Mouse (Mus musculus): Measurements from ENCODE around the gene Dnase1l2. TPM values are rescaled to one million over a fixed set of nuclear protein-coding genes. Genes with fewer than 3 reads are reported as not detected.
A peak's percentile ranks its signal among the peaks of the same experiment; 100 is the strongest.

Dnase1l2 gene
- polyA plus RNA-seq, 1 experiment from 2014 or later = 8.7 TPM

DNA sequence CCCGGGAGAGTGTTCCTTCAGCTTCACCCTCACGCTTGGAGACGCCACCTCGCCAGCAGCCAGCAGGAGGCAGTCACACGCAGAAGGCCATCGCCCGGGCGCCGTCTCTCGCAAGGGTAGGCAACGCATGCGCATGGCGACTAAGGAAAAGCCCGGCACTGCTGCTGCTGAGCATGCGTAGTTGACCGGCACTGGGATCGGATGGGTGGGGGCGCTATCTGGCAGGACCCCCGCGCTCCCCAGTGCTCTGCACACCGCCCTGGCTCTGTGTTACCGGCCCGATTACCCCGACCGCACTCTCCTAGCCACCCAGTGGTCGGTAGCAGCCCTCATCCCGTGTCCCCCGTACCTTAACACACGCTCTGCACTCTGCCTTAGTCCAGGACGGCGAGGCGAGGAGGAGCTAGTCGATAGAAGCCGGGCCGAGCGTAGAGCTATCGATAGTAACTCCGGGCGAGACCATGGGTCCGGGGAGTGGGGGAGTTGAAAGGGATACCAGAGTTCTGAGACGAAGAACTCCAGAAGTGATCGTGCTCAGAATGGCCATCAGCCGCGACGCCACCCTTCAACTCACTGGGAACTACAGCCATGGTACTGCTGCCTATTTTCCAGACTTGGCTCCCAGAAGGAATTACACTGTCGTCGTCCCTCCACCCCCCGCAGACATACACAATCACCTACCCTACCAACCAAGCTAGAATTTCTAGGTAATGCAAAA, 35.9 kb upstream of the Dnase1l2 start, which contains the start of gene Mlst8:
Gene Mlst8, minus strand, starts transcription at position 416 of the 718 bp plus-strand sequence.
- H3K9me3 ChIP-seq (replicated peaks) = no peaks in the 10 kb centered on the region
- peak; percentile 92 for ATAC-seq (ENCODE audit: low FRiP score)
- WGBS = under 1% methylated on average over 48 of the region's 48 CpGs

DNA sequence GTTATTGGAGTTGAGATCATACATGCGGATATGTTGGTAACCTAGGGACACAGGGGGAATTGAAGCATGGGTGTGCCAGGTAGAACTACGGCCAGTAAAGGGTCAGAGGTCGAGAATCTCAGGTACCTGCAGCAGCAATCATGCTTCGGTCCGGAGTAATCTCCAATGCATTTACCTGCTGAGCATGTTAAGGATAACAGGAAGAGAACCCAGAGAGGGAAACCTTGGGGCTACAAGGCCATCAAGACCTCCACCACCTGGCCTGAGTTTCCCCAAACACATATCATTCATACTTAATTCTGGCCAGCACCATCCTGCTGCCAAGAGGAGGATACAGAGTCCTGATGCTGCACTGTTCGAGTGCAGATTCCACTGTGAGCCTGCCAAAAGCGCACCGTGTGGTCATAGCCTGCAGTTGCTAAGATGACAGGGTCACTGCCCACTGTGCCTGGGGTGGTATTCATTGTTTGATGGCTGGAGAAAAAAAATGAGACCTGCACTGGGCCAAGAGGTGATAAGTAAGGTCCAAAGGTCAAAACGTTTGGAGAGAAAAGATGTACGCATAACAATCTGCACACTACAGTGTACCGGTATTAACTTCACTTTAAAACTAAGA, 35.2 kb upstream of the Dnase1l2 start:
- 56% methylated on average over 11 of the region's 11 CpGs for WGBS
- H3K27ac ChIP-seq (replicated peaks) = peak overlapping the region; percentile 98

More for the DNA sequence above, 35.9 kb upstream of the Dnase1l2 start, which contains the start of gene Mlst8:
- Histone ChIP-seq H3K27ac (replicated peaks) (peak within 1 kb of the TSS; percentile 98), H3K4me1 (peaks cover 38% of the 10 kb centered on the region), H3K4me3 (replicated peaks) (peak within 1 kb of the TSS; percentile 77), H3K36me3 (peaks cover 30% of the 10 kb centered on the region), H3K27me3 (replicated peaks) (no peaks in the 10 kb centered on the region), H3K4me2 (peak within 1 kb of the TSS; percentile 62), H3K9ac (replicated peaks) (peak within 1 kb of the TSS; percentile 87)

DNA sequence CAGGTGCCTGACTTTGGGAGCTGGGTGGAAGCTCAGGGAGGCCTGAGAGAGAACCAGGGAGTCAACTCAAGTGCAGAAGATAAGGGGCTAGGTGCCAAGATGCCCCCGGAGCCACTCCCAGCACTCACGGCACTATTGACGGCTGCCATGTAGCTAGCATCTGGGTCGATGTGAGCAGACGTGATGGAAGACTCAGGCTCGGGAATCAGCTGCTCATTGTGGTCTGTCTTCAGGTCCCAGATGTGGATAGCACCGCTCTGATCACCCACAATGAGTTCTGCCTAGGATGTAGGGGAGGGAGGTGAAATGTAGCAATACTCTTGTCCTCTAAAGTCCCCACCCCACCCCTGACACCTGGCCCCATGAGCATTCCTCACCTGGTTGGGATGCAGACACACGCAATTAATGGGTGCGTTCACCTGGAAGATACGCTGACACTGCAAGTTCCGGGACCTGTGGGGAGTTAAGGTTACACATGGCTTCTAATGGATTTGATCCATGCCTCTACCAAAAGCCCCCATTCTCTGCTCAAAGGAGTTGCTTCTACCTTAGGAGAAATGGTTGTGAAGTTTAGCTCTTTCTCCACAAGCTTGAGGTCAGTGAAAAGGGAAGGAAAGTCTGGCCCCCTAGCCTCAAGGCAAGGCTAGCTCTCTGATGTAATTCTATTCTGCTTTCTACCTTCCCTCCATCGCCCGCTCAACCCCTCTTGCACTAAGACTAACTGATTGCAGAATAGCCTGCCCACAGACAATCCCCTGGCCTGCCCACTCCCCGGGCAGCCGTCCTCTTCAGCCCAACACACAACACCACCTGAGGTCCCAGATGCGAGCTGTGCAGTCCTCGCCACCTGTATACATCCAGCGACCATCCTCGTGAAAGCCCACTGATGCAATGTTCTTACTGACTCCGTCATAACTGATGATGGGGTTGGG, 34.4 kb upstream of the Dnase1l2 start:
- Histone ChIP-seq H3K4me3 (replicated peaks) (peak overlapping the region; percentile 77; the same call in 1 of the 2 replicates), H3K4me2 (peak overlapping the region; percentile 62), H3K27ac (replicated peaks) (no peak overlapping the region), H3K9me3 (replicated peaks) (no peaks in the 10 kb centered on the region), H3K27me3 (replicated peaks) (no peaks in the 10 kb centered on the region), H3K36me3 (peaks cover 37% of the 10 kb centered on the region), H3K4me1 (peaks cover 53% of the 10 kb centered on the region), H3K9ac (replicated peaks) (peak overlapping the region; percentile 87)
- no peak for ATAC-seq (ENCODE audit: low FRiP score)
- 93% methylated on average over 20 of the region's 20 CpGs for WGBS

More for the DNA sequence above, 35.2 kb upstream of the Dnase1l2 start:
- ATAC-seq (ENCODE audit: low FRiP score) = 0 out of 2 replicates have a peak, but pooled peaks have one; percentile 15
- Histone ChIP-seq H3K4me2 (peak overlapping the region; percentile 62), H3K9ac (replicated peaks) (peak overlapping the region; percentile 87), H3K4me1 (peaks cover 45% of the 10 kb centered on the region), H3K27me3 (replicated peaks) (no peaks in the 10 kb centered on the region), H3K9me3 (replicated peaks) (no peaks in the 10 kb centered on the region), H3K4me3 (replicated peaks) (peak overlapping the region; percentile 77), H3K36me3 (peaks cover 35% of the 10 kb centered on the region)

DNA sequence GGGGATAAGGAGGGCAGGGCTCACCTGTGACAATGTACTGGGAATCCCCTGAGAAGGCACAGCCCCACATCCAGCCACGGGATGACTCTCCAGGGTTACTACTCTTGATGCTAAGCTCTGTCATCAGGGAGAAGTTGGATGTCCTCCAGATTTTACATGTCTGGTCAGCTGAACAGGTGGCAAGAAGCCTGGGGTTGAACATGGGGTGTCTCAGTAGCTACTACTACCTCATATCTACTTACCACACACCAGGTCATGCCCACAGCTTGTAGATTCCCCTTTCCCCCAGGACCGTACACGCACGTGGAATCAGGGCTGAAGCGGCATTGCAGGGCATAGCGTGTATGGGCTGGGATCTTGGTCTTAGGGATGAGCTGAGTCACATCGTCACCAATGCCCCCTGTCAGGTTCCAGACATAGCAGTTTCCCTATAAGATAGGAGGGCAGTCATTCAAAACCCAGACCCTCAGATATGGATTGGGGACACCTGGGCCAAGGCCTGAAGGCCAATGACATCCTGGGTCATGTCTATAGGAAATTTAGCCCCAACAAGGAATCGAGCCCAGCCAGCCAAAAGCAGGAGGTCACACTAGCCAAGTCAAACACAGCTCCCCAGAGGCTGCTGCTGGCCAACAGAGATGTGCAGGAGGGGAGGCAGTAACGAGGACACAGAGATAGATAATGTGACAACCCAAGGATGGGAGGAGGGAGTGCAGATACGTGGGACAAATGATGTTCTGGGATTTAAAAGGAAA, 33.3 kb upstream of the Dnase1l2 start:
- Histone ChIP-seq H3K27ac (replicated peaks) (no peak overlapping the region), H3K9me3 (replicated peaks) (no peaks in the 10 kb centered on the region), H3K4me3 (replicated peaks) (no peak overlapping the region), H3K4me1 (peaks cover 64% of the 10 kb centered on the region), H3K4me2 (no peak overlapping the region), H3K27me3 (replicated peaks) (no peaks in the 10 kb centered on the region), H3K36me3 (peaks cover 37% of the 10 kb centered on the region), H3K9ac (replicated peaks) (no peak overlapping the region)
- ATAC-seq (ENCODE audit: low FRiP score) = no peak
- 95% methylated on average over 10 of the region's 10 CpGs for WGBS

DNA sequence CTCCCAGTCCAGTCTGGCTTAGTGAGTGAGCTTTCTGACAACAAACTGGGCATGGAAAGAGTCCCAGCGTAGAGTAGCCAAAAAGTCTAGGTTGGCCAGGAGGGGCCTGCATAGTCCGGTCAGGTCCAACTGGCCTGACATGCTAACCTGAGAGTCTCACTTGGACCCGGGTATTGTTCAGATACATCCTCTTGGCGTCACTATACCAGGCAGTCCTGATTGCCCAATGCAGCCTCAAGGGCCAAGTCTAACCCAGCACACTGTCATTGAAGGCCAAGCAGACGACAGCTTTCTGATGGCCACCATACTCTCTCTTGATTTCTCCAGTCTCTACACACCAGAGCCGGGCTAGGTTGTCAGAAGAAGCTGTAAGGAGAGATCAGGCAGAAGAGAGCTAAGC, 32.7 kb upstream of the Dnase1l2 start:
- Histone ChIP-seq H3K36me3 (peaks cover 37% of the 10 kb centered on the region), H3K4me2 (no peak overlapping the region), H3K4me3 (replicated peaks) (no peak overlapping the region), H3K27me3 (replicated peaks) (no peaks in the 10 kb centered on the region), H3K27ac (replicated peaks) (no peak overlapping the region), H3K4me1 (peaks cover 70% of the 10 kb centered on the region), H3K9ac (replicated peaks) (no peak overlapping the region), H3K9me3 (replicated peaks) (no peaks in the 10 kb centered on the region)
- WGBS = 95% methylated on average over 6 of the region's 6 CpGs
- ATAC-seq (ENCODE audit: low FRiP score) = no peak

DNA sequence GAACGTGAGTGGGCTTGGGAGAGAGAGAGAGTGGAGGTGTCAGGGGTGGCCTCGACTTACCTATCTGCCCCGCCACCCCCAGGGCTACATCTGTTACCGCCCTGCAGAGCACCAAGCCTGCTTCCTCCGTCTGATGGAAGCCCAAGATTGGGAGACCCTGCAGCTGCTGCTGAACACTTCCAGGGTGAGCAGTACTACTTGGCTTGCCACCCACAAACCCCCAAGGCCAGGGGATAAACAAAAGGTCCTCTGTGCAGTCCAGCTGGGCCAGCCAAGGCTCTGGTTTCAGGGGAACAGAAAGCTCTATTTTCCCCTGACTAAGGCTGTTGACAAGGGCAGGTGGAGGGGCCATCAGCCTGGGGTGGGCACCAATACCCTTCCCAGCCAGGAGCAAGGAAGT, 31.7 kb upstream of the Dnase1l2 start:
- Histone ChIP-seq H3K9me3 (replicated peaks) (no peaks in the 10 kb centered on the region), H3K4me2 (no peak overlapping the region), H3K27me3 (replicated peaks) (no peaks in the 10 kb centered on the region), H3K27ac (replicated peaks) (peak overlapping the region; percentile 6; the same call in 1 of the 2 replicates), H3K4me1 (peaks cover 62% of the 10 kb centered on the region), H3K36me3 (peaks cover 37% of the 10 kb centered on the region), H3K9ac (replicated peaks) (no peak overlapping the region), H3K4me3 (replicated peaks) (no peak overlapping the region)
- 79% methylated on average over 5 of the region's 5 CpGs for WGBS
- ATAC-seq (ENCODE audit: low FRiP score) = no peak

DNA sequence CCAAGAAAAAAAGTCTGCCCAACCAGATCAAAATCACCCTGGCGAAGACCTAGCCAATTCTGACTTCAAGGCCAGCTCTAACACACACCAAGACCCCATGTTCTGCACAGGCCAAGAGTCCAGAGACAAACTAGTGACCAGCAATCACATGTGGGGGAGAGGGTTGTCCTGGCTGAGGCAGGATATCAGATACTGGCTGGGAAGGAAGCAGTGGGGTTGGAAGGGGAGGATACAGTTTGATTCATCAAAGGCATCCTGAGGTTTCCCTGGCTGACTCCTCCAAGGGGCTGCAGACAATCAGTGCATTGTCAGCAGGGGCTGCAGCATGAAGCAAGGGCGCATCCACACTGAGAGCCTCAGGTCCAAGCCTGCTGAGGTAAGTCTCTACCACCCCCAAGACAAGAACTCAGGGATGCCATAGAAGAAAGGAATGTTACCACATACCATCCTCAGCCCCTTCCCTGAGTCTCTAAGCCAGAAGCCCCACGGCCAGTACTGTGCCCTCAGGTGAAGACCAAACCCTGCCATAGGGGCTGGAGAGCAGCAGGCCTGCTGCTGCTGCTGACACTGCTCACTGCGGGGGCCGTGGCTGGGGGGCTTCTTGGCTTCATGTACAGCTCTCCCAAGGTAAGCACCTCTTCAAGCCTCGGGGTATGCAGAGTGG, 30.8 kb upstream of the Dnase1l2 start, which contains the start of gene Bricd5:
Gene Bricd5, plus strand, starts transcription at position 273 of the 664 bp plus-strand sequence.
- Histone ChIP-seq H3K4me2 (peak within 1 kb of the TSS; percentile 99), H3K27me3 (replicated peaks) (no peaks in the 10 kb centered on the region), H3K9me3 (replicated peaks) (no peaks in the 10 kb centered on the region), H3K27ac (replicated peaks) (peak within 1 kb of the TSS; percentile 6; the same call in 1 of the 2 replicates), H3K4me1 (peaks cover 62% of the 10 kb centered on the region), H3K9ac (replicated peaks) (no peak within 1 kb of the TSS), H3K4me3 (replicated peaks) (peak within 1 kb of the TSS; percentile 0; the same call in 1 of the 2 replicates), H3K36me3 (peaks cover 37% of the 10 kb centered on the region)
- WGBS = 77% methylated on average over 6 of the region's 6 CpGs
- no peak for ATAC-seq (ENCODE audit: low FRiP score)

DNA sequence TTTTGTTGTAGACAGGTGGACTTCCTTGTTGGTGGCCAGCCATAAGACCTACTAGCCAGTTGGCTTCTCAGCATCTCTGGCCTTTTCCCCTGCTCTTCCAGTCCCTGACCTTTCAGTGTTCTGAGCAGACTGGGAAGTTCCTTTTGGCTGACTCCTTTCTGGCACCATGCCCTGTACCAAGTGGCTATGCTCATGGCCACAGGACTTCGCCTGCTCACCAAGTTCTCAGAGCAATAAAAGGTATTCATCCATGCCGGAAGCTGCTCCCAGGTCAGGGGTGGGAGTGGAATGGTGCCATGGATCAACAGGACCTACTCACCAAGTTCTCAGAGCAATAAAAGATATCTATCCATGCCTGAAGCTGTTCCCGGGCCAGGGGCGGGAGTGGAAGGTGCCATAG, 29.6 kb upstream of the Dnase1l2 start:
- no peak for ATAC-seq (ENCODE audit: low FRiP score)
- Histone ChIP-seq H3K4me3 (replicated peaks) (peak overlapping the region; percentile 92), H3K27ac (replicated peaks) (no peak overlapping the region), H3K27me3 (replicated peaks) (no peaks in the 10 kb centered on the region), H3K9ac (replicated peaks) (no peak overlapping the region), H3K4me2 (peak overlapping the region; percentile 99), H3K36me3 (peaks cover 37% of the 10 kb centered on the region), H3K9me3 (replicated peaks) (no peaks in the 10 kb centered on the region), H3K4me1 (peaks cover 52% of the 10 kb centered on the region)
- WGBS = 57% methylated on average over 4 of the region's 4 CpGs

DNA sequence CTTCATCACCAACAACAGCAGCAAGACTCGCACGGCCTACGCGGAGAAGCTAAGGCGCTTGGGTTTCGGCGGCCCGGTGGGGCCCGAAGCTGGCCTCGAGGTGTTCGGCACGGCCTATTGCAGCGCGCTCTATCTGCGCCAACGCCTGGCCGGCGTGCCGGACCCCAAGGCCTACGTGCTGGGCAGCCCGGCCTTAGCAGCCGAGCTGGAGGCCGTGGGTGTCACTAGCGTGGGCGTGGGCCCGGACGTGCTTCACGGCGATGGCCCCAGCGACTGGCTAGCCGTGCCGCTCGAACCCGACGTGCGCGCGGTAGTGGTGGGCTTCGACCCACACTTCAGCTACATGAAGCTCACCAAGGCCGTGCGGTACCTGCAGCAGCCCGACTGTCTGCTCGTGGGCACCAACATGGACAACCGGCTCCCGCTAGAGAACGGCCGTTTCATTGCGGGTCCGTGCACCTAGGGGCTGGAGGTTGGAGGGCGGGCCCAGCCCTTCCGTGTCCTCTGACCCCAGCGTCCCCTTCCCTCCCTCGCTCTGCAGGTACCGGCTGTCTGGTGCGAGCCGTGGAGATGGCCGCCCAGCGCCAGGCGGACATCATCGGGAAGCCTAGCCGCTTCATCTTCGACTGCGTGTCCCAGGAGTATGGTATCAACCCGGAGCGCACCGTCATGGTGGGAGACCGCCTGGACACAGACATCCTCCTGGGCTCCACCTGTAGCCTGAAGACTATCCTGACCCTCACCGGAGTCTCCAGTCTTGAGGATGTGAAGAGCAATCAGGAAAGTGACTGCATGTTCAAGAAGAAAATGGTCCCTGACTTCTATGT, 28.0 kb upstream of the Dnase1l2 start:
- H3K36me3 ChIP-seq = peaks cover 21% of the 10 kb centered on the region
- ATAC-seq (ENCODE audit: low FRiP score) = peak; percentile 21
- WGBS = under 1% methylated on average over 68 of the region's 68 CpGs

More for the DNA sequence above, 28.0 kb upstream of the Dnase1l2 start:
- Histone ChIP-seq H3K4me3 (replicated peaks) (peak overlapping the region; percentile 92), H3K9me3 (replicated peaks) (no peaks in the 10 kb centered on the region), H3K9ac (replicated peaks) (peak overlapping the region; percentile 92), H3K27ac (replicated peaks) (peak overlapping the region; percentile 91), H3K4me2 (peak overlapping the region; percentile 99), H3K27me3 (replicated peaks) (no peaks in the 10 kb centered on the region), H3K4me1 (peaks cover 43% of the 10 kb centered on the region)

Measured in neural tube, embryonic 15.5 days (tissue).